Mouse (Mus musculus): ENCODE results near the gene Pheta1. TPM values are rescaled to one million over a fixed set of nuclear protein-coding genes. Genes with fewer than 3 reads are reported as not detected.

Gene Pheta1
- polyA plus RNA-seq, 1 experiment from 2014 or later = 22.6 TPM

DNA sequence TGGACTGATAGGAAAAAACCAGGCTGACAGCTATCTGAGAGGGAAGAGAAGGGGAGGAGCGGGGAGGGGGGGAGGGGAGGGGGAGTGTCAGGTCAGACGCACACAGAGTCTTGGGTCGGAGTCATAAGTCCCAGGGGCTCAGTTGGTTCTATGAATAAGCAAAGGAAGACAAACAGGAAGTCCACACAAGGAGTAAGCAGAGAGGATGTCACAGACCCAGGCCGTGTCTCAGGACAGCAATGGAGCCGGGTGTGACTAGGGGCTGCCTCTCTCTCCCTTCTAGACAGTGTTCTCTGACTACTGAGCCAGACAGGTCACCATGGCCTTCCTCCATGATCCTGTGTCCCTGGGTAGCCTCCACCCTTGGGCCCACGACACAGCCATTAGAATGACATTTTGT is 22.0 kb downstream of the Pheta1 start:
- H3K4me2 ChIP-seq (ENCODE audit: low read depth, low read length) = no peak overlapping the region
- no peaks in the 10 kb centered on the region for H3K9me3 ChIP-seq (ENCODE audit: control insufficient read depth, low read length)
- no peaks in the 10 kb centered on the region for H3K4me1 ChIP-seq (ENCODE audit: control insufficient read depth, insufficient read depth, low read length)
- ATAC-seq (ENCODE audit: low read depth) = no peak
- H3K9ac ChIP-seq (replicated peaks; ENCODE audit: low read depth, low read length) = no peak overlapping the region
- H3K36me3 ChIP-seq (ENCODE audit: control insufficient read depth, insufficient read depth, low read length) = peaks cover 2% of the 10 kb centered on the region; the same call in 1 of the 2 replicates
- no peak overlapping the region for H3K27ac ChIP-seq (ENCODE audit: low read depth, low read length)
- 82% methylated on average over 6 of the region's 6 CpGs for WGBS
- H3K4me3 ChIP-seq (ENCODE audit: low read depth, low read length) = no peak overlapping the region
- H3K27me3 ChIP-seq (ENCODE audit: control insufficient read depth, insufficient read depth, low read length) = no peaks in the 10 kb centered on the region

DNA sequence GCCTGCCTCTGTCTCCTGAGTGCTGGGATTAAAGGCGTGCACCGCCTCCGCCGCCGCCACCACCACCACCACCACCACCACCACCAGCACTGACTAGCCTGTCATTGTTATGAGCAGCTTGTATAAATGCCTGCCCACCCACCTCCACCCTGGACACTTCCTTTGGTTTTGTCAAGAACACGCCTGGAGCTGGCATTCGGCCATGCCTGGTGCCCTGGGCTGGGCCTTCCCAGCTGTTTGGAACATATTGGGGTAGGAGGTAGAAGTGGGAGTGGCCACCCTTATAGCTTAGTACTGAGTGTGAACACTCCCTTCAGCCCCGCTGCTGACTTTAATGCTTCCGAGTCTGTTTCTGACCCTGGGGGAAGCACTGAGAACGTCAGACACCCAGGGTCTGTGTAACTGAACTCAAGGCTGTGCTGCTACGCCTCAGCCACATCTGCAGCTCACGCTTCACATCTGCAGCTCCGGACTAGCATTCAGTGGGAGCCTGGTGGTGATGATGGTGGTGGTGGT is 22.8 kb downstream of the Pheta1 start:
- Histone ChIP-seq H3K4me2 (ENCODE audit: low read depth, low read length) (no peak overlapping the region), H3K27me3 (ENCODE audit: control insufficient read depth, insufficient read depth, low read length) (no peaks in the 10 kb centered on the region), H3K9me3 (ENCODE audit: control insufficient read depth, low read length) (no peaks in the 10 kb centered on the region), H3K36me3 (ENCODE audit: control insufficient read depth, insufficient read depth, low read length) (peaks cover 2% of the 10 kb centered on the region), H3K27ac (ENCODE audit: low read depth, low read length) (no peak overlapping the region), H3K4me1 (ENCODE audit: control insufficient read depth, insufficient read depth, low read length) (no peaks in the 10 kb centered on the region), H3K4me3 (ENCODE audit: low read depth, low read length) (no peak overlapping the region), H3K9ac (replicated peaks; ENCODE audit: low read depth, low read length) (no peak overlapping the region)
- WGBS = 91% methylated on average over 13 of the region's 13 CpGs
- no peak for ATAC-seq (ENCODE audit: low read depth)

DNA sequence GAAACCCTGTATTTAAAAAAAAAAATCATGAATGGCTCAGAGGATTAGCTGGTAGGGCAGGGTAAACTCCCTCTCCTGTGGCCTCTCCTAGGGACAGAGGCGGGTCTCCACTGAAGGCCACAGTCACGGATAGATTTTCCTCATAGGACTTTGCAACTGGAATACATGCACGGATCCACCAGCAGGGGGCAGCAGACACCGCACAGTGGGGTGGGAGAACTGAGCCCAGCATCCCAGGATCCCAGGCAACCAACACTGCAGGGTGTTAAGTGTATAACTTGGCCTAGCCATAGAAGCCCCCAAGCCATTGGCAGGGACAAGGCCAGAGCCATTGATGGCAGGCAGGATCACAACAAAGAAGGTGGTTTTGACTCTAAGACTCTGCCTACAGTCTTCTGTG is 23.4 kb downstream of the Pheta1 start:
- Histone ChIP-seq H3K9me3 (ENCODE audit: control insufficient read depth, low read length) (no peaks in the 10 kb centered on the region), H3K9ac (replicated peaks; ENCODE audit: low read depth, low read length) (no peak overlapping the region), H3K27me3 (ENCODE audit: control insufficient read depth, insufficient read depth, low read length) (no peaks in the 10 kb centered on the region), H3K36me3 (ENCODE audit: control insufficient read depth, insufficient read depth, low read length) (peaks cover 2% of the 10 kb centered on the region), H3K4me1 (ENCODE audit: control insufficient read depth, insufficient read depth, low read length) (no peaks in the 10 kb centered on the region), H3K27ac (ENCODE audit: low read depth, low read length) (no peak overlapping the region), H3K4me3 (ENCODE audit: low read depth, low read length) (no peak overlapping the region), H3K4me2 (ENCODE audit: low read depth, low read length) (no peak overlapping the region)
- WGBS = 6% methylated on average over 4 of the region's 4 CpGs
- ATAC-seq (ENCODE audit: low read depth) = peak; percentile 77

DNA sequence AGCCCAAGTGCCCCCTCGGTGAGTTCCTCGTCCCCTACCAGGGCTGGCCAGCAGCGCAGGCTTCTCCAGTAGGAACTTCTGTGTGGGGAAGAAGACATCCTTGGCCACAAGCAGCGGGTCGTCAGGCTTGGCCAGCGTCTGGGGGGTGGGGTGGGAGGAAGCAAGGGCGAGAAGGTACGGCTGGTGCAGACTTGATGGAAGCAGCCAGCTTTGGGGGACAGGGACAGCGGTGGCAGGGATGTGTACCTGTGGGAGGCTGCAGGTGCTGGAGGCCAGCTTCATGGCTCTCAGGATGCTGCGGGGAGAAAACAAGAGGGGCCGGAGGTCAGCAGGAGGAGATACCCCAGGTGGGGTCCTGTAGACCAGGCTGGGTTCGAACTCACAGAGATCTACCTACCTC is 26.3 kb downstream of the Pheta1 start:
- no peak overlapping the region for H3K27ac ChIP-seq (ENCODE audit: low read depth, low read length)
- ATAC-seq (ENCODE audit: low read depth) = no peak
- no peak overlapping the region for H3K4me2 ChIP-seq (ENCODE audit: low read depth, low read length)
- no peaks in the 10 kb centered on the region for H3K9me3 ChIP-seq (ENCODE audit: control insufficient read depth, low read length)
- no peaks in the 10 kb centered on the region; the same call in none of the 2 replicates for H3K36me3 ChIP-seq (ENCODE audit: control insufficient read depth, insufficient read depth, low read length)
- no peaks in the 10 kb centered on the region for H3K4me1 ChIP-seq (ENCODE audit: control insufficient read depth, insufficient read depth, low read length)
- no peak overlapping the region for H3K4me3 ChIP-seq (ENCODE audit: low read depth, low read length)
- 85% methylated on average over 12 of the region's 12 CpGs for WGBS
- no peaks in the 10 kb centered on the region for H3K27me3 ChIP-seq (ENCODE audit: control insufficient read depth, insufficient read depth, low read length)
- no peak overlapping the region for H3K9ac ChIP-seq (replicated peaks; ENCODE audit: low read depth, low read length)

DNA sequence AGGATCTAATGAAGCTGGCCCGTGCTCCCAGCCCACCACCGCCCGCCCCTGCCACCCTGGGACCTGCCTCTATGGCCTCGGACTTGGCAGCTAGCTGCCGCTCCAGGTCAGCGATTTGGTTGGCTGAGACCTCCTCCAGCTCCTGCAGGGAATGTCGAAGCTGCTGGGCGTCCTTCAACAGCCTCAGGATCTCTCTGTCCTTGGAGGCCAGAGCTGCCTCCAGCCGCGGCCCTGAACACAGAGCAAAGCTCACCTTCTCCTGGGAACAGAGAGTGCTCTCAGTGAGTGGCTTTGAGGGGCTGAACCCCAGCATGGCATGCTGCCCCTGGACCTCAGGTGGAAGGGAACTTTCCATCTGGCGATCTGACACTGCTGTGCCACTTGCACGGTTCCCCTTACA is 28.1 kb downstream of the Pheta1 start:
- Histone ChIP-seq H3K27ac (ENCODE audit: low read depth, low read length) (no peak overlapping the region), H3K9me3 (ENCODE audit: control insufficient read depth, low read length) (no peaks in the 10 kb centered on the region), H3K9ac (replicated peaks; ENCODE audit: low read depth, low read length) (no peak overlapping the region), H3K4me1 (ENCODE audit: control insufficient read depth, insufficient read depth, low read length) (no peaks in the 10 kb centered on the region), H3K27me3 (ENCODE audit: control insufficient read depth, insufficient read depth, low read length) (no peaks in the 10 kb centered on the region), H3K36me3 (ENCODE audit: control insufficient read depth, insufficient read depth, low read length) (no peaks in the 10 kb centered on the region; the same call in none of the 2 replicates), H3K4me3 (ENCODE audit: low read depth, low read length) (no peak overlapping the region), H3K4me2 (ENCODE audit: low read depth, low read length) (no peak overlapping the region)
- WGBS = 88% methylated on average over 12 of the region's 12 CpGs
- ATAC-seq (ENCODE audit: low read depth) = no peak

DNA sequence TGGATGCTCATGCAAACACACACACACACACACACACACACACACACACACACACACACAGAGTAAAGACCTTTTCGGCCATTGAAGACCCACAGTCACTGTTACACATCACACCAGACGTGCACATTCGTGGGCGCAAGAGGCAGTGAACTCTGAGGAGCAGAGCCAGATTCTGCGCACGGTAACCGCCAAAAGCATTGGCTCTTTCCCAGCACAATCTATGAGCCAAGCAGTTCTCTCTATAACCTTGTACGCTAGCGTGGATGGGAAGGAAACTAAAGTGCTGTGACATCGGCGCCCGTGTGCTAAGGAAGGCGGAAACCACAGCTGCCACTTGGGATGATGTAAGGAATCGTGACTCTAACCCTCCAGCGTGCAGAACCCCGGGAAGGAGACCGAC is 29.9 kb downstream of the Pheta1 start:
- Histone ChIP-seq H3K9ac (replicated peaks; ENCODE audit: low read depth, low read length) (no peak overlapping the region), H3K4me2 (ENCODE audit: low read depth, low read length) (no peak overlapping the region), H3K27me3 (ENCODE audit: control insufficient read depth, insufficient read depth, low read length) (no peaks in the 10 kb centered on the region), H3K4me3 (ENCODE audit: low read depth, low read length) (no peak overlapping the region), H3K9me3 (ENCODE audit: control insufficient read depth, low read length) (no peaks in the 10 kb centered on the region), H3K36me3 (ENCODE audit: control insufficient read depth, insufficient read depth, low read length) (no peaks in the 10 kb centered on the region; the same call in none of the 2 replicates), H3K4me1 (ENCODE audit: control insufficient read depth, insufficient read depth, low read length) (no peaks in the 10 kb centered on the region), H3K27ac (ENCODE audit: low read depth, low read length) (no peak overlapping the region)
- ATAC-seq (ENCODE audit: low read depth) = no peak
- WGBS = 72% methylated on average over 17 of the region's 17 CpGs

DNA sequence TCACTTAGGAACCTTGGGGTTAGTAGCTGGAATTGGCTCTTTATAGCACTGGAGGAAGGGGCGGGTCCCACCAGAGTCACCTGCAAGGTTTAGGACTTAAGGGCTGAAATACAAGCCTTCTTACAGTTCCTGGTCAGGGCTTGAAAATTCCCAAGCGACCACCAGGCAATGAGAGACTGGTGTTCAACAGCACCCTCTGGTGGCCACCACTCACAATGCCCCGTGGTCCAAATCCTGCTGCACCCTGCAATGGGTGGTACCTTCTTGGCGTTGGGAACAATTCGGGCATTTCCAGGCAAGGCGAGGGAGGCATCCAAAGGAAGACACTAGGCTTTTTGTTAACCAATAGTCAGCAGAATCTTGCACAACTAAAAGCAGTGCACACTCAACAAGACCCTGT is 30.4 kb downstream of the Pheta1 start:
- Histone ChIP-seq H3K4me1 (ENCODE audit: control insufficient read depth, insufficient read depth, low read length) (no peaks in the 10 kb centered on the region), H3K4me3 (ENCODE audit: low read depth, low read length) (no peak overlapping the region), H3K27me3 (ENCODE audit: control insufficient read depth, insufficient read depth, low read length) (no peaks in the 10 kb centered on the region), H3K4me2 (ENCODE audit: low read depth, low read length) (no peak overlapping the region), H3K27ac (ENCODE audit: low read depth, low read length) (no peak overlapping the region), H3K9me3 (ENCODE audit: control insufficient read depth, low read length) (no peaks in the 10 kb centered on the region), H3K9ac (replicated peaks; ENCODE audit: low read depth, low read length) (no peak overlapping the region), H3K36me3 (ENCODE audit: control insufficient read depth, insufficient read depth, low read length) (no peaks in the 10 kb centered on the region; the same call in 1 of the 2 replicates)
- ATAC-seq (ENCODE audit: low read depth) = no peak
- WGBS = 58% methylated on average over 6 of the region's 6 CpGs

DNA sequence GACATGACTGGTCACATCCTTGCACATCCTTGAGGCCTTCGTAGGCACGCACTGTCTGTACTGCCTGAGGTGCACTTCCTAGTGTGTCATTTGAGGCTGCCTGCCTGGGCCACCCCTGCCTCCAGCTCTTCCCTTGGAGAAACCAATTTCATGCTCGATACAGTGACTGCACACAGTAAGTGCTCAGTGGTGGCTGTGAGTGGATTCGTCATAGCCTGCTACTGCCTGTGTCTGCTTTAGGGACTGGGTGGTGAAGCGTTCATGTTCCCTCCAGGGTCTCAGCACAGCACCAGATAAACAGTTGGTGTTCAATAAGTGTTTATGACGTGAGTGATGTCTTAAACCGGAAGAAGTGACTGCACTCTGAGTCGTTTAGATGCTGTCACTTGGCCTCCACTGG is 34.6 kb downstream of the Pheta1 start:
- no peak overlapping the region for H3K4me3 ChIP-seq (ENCODE audit: low read depth, low read length)
- H3K4me1 ChIP-seq (ENCODE audit: control insufficient read depth, insufficient read depth, low read length) = no peaks in the 10 kb centered on the region
- no peak overlapping the region for H3K27ac ChIP-seq (ENCODE audit: low read depth, low read length)
- ATAC-seq (ENCODE audit: low read depth) = no peak
- WGBS = 53% methylated on average over 8 of the region's 8 CpGs
- H3K9ac ChIP-seq (replicated peaks; ENCODE audit: low read depth, low read length) = no peak overlapping the region
- no peak overlapping the region for H3K4me2 ChIP-seq (ENCODE audit: low read depth, low read length)
- no peaks in the 10 kb centered on the region for H3K36me3 ChIP-seq (ENCODE audit: control insufficient read depth, insufficient read depth, low read length)
- H3K27me3 ChIP-seq (ENCODE audit: control insufficient read depth, insufficient read depth, low read length) = no peaks in the 10 kb centered on the region
- no peaks in the 10 kb centered on the region for H3K9me3 ChIP-seq (ENCODE audit: control insufficient read depth, low read length)

DNA sequence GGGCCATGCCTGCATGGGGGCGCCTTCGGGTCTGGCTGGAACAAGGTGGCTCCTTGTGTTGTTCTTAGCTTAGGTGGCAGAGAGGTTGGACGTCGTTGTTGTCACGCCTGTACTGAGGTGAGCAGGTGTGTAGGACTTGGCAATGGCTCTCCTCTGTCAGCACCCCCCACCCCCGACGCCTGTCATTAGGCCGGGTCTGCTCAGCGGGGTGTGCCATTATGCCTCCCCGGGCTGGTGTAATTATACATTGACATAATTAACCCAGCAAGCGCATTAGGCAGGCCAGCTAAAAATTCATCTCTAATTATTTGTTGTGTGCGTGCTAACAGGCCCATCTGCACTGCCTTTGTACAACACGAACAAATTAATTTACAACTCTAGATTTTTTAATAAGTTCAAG is 40.6 kb downstream of the Pheta1 start:
- Histone ChIP-seq H3K9ac (replicated peaks; ENCODE audit: low read depth, low read length) (no peak overlapping the region), H3K27ac (ENCODE audit: low read depth, low read length) (no peak overlapping the region; the same call in 1 of the 2 replicates), H3K4me1 (ENCODE audit: control insufficient read depth, insufficient read depth, low read length) (peaks cover 6% of the 10 kb centered on the region), H3K4me3 (ENCODE audit: low read depth, low read length) (no peak overlapping the region), H3K36me3 (ENCODE audit: control insufficient read depth, insufficient read depth, low read length) (no peaks in the 10 kb centered on the region), H3K27me3 (ENCODE audit: control insufficient read depth, insufficient read depth, low read length) (no peaks in the 10 kb centered on the region), H3K4me2 (ENCODE audit: low read depth, low read length) (no peak overlapping the region), H3K9me3 (ENCODE audit: control insufficient read depth, low read length) (no peaks in the 10 kb centered on the region)
- 21% methylated on average over 13 of the region's 13 CpGs for WGBS
- ATAC-seq (ENCODE audit: low read depth) = no peak
